Mouse (Mus musculus): Measurements from ENCODE around the gene Rere. TPM values are rescaled to one million over a fixed set of nuclear protein-coding genes. Genes with fewer than 3 reads are reported as not detected.

Rere gene
- total and polyA plus RNA-seq, 3 experiments: 3.1 to 36.5 (median 8.7) TPM

- Histone ChIP-seq H3K4me1 (ENCODE audit: control insufficient read depth in 1 of 2, insufficient read depth in 2 of 2) (peaks cover 0 to 23% of the 10 kb centered on the region in 2 experiments; a peak in 2 of 4 replicates), H3K4me2 (ENCODE audit: insufficient read depth, low read depth, poor library complexity, severe bottlenecking) (no peak overlapping the region), H3K4me3 (replicated peaks in 1 of 3; ENCODE audit: low read depth in 2 of 3, low read length in 2 of 3, poor library complexity in 1 of 3) (no peak overlapping the region), H3K27me3 (replicated peaks) (no peaks in the 10 kb centered on the region), H3K36me3 (replicated peaks in 1 of 2; ENCODE audit: control insufficient read depth in 1 of 2, insufficient read depth in 1 of 2, low read length in 1 of 2) (peaks cover 2 to 14% of the 10 kb centered on the region in 2 experiments), H3K9me3 (replicated peaks; ENCODE audit: low read length) (no peaks in the 10 kb centered on the region), H3K79me2 (replicated peaks; ENCODE audit: control insufficient read depth, extremely low read depth, insufficient read depth, poor library complexity, severe bottlenecking) (peaks cover 6% of the 10 kb centered on the region; the same call in 1 of the 2 replicates), H3K9ac (ENCODE audit: insufficient read depth, low read depth) (no peak overlapping the region), H3K27ac (ENCODE audit: insufficient read depth, low read depth) (no peak overlapping the region)
- DNase-seq (ENCODE audit: extremely low read depth): no peak
- dilution Hi-C loops (cut with MboI; ENCODE audit: extremely low pct_ligation_motif_present, extremely low pct_unique_long_range_greater_than_20kb, low sequenced_read_pairs): no loop called here
- in situ Hi-C loops (cut with MboI; ENCODE audit: low pct_ligation_motif_present, low pct_unique_long_range_greater_than_20kb, low sequenced_read_pairs): no loop called here
- no peak for TF ChIP-seq MEF2A (IDR thresholded peaks at IDR 0.05; ENCODE audit: borderline replicate concordance, low read depth, low read length)
- TF ChIP-seq MAFK (IDR thresholded peaks at IDR 0.05; ENCODE audit: insufficient replicate concordance, low read length): no peak
- no peak for TF ChIP-seq BHLHE40 (IDR thresholded peaks at IDR 0.05; ENCODE audit: low read depth, low read length)
- no peak for TF ChIP-seq IRF4 (IDR thresholded peaks at IDR 0.05; ENCODE audit: low read depth, low read length)
- no peak for TF ChIP-seq SIN3A (IDR thresholded peaks at IDR 0.05; ENCODE audit: low read length)
- TF ChIP-seq NRF1 (IDR thresholded peaks at IDR 0.05; ENCODE audit: low read depth, low read length): no peak
- no peak for TF ChIP-seq GABPA (IDR thresholded peaks at IDR 0.05; ENCODE audit: insufficient replicate concordance, low read depth, low read length)
- no peak for TF ChIP-seq POLR2A (IDR thresholded peaks at IDR 0.05; ENCODE audit: low read depth, low read length)
- TF ChIP-seq CTCF (conservative IDR thresholded peaks at IDR 0.05 in 1 of 2, IDR thresholded peaks at IDR 0.05 in 1 of 2; ENCODE audit: low read depth in 2 of 2, low read length in 2 of 2): no peak
- TF ChIP-seq TBP (conservative IDR thresholded peaks at IDR 0.05; ENCODE audit: low read depth, low read length): no peak
These were observed 25.8 kb downstream of the Rere start for GRCm38 (mm10) chr4:150307226-150307625.

GRCm38 (mm10) chr4:150311431-150311830 is 30.0 kb downstream of the Rere start:
- Histone ChIP-seq H3K36me3 (replicated peaks in 1 of 2; ENCODE audit: control insufficient read depth in 1 of 2, insufficient read depth in 1 of 2, low read length in 1 of 2) (peaks cover 2 to 14% of the 10 kb centered on the region in 2 experiments), H3K9ac (ENCODE audit: insufficient read depth, low read depth) (no peak overlapping the region), H3K4me1 (ENCODE audit: control insufficient read depth in 1 of 2, insufficient read depth in 2 of 2) (peaks cover 0 to 23% of the 10 kb centered on the region in 2 experiments; a peak in 2 of 4 replicates), H3K4me2 (ENCODE audit: insufficient read depth, low read depth, poor library complexity, severe bottlenecking) (no peak overlapping the region), H3K27me3 (replicated peaks) (no peaks in the 10 kb centered on the region), H3K79me2 (replicated peaks; ENCODE audit: control insufficient read depth, extremely low read depth, insufficient read depth, poor library complexity, severe bottlenecking) (0 out of 2 replicates have a peak, but pooled peaks cover 4% of the 10 kb centered on the region), H3K4me3 (replicated peaks in 1 of 3; ENCODE audit: low read depth in 2 of 3, low read length in 2 of 3, poor library complexity in 1 of 3) (no peak overlapping the region), H3K27ac (ENCODE audit: insufficient read depth, low read depth) (no peak overlapping the region), H3K9me3 (replicated peaks; ENCODE audit: low read length) (no peaks in the 10 kb centered on the region)
- DNase-seq (ENCODE audit: extremely low read depth): no peak
- dilution Hi-C loops (cut with MboI; ENCODE audit: extremely low pct_ligation_motif_present, extremely low pct_unique_long_range_greater_than_20kb, low sequenced_read_pairs) (no loop called here), in situ Hi-C loops (cut with MboI; ENCODE audit: low pct_ligation_motif_present, low pct_unique_long_range_greater_than_20kb, low sequenced_read_pairs) (no loop called here)
- TF ChIP-seq CHD1 (IDR thresholded peaks at IDR 0.05; ENCODE audit: low read depth, low read length) (no peak), BHLHE40 (IDR thresholded peaks at IDR 0.05; ENCODE audit: low read depth, low read length) (no peak)

GRCm38 (mm10) chr4:150312646-150313045 is 31.2 kb downstream of the Rere start:
- DNase-seq (ENCODE audit: extremely low read depth): no peak
- TF ChIP-seq UBTF (IDR thresholded peaks at IDR 0.05; ENCODE audit: low read depth, low read length) (no peak), MAFK (IDR thresholded peaks at IDR 0.05; ENCODE audit: insufficient replicate concordance, low read length) (no peak), EP300 (IDR thresholded peaks at IDR 0.05; ENCODE audit: low read length) (no peak), MYC (IDR thresholded peaks at IDR 0.05; ENCODE audit: low read depth, low read length) (no peak), POLR2AphosphoS2 (IDR thresholded peaks at IDR 0.05; ENCODE audit: low read depth, low read length) (no peak), ZNF384 (IDR thresholded peaks at IDR 0.05; ENCODE audit: low read depth, low read length) (no peak), E2F4 (IDR thresholded peaks at IDR 0.05; ENCODE audit: insufficient replicate concordance, low read depth, low read length) (no peak), MAX (IDR thresholded peaks at IDR 0.05; ENCODE audit: low read length) (no peak), NELFE (IDR thresholded peaks at IDR 0.05; ENCODE audit: low read depth, low read length) (no peak), ZC3H11A (IDR thresholded peaks at IDR 0.05; ENCODE audit: low read depth, low read length) (no peak), IRF4 (IDR thresholded peaks at IDR 0.05; ENCODE audit: low read depth, low read length) (no peak), NRF1 (IDR thresholded peaks at IDR 0.05; ENCODE audit: low read depth, low read length) (no peak), JUN (IDR thresholded peaks at IDR 0.05; ENCODE audit: insufficient read depth, low read depth, low read length) (no peak), TCF12 (IDR thresholded peaks at IDR 0.05; ENCODE audit: low read depth, low read length) (no peak), ELF1 (IDR thresholded peaks at IDR 0.05; ENCODE audit: low read depth, low read length) (no peak), KAT2A (IDR thresholded peaks at IDR 0.05; ENCODE audit: insufficient replicate concordance, low read length) (no peak), JUND (conservative IDR thresholded peaks at IDR 0.05; ENCODE audit: low read depth, low read length) (no peak)
- Histone ChIP-seq H3K9ac (ENCODE audit: insufficient read depth, low read depth) (no peak overlapping the region), H3K27me3 (replicated peaks) (no peaks in the 10 kb centered on the region), H3K36me3 (replicated peaks in 1 of 2; ENCODE audit: control insufficient read depth in 1 of 2, insufficient read depth in 1 of 2, low read length in 1 of 2) (peaks cover under 1 to 13% of the 10 kb centered on the region in 2 experiments), H3K9me3 (replicated peaks; ENCODE audit: low read length) (no peaks in the 10 kb centered on the region), H3K27ac (ENCODE audit: insufficient read depth, low read depth) (no peak overlapping the region), H3K4me1 (ENCODE audit: control insufficient read depth in 1 of 2, insufficient read depth in 2 of 2) (peaks cover 0 to 24% of the 10 kb centered on the region in 2 experiments; a peak in 2 of 4 replicates), H3K79me2 (replicated peaks; ENCODE audit: control insufficient read depth, extremely low read depth, insufficient read depth, poor library complexity, severe bottlenecking) (0 out of 2 replicates have a peak, but pooled peaks cover 6% of the 10 kb centered on the region), H3K4me2 (ENCODE audit: insufficient read depth, low read depth, poor library complexity, severe bottlenecking) (no peak overlapping the region), H3K4me3 (replicated peaks in 1 of 3; ENCODE audit: low read depth in 2 of 3, low read length in 2 of 3, poor library complexity in 1 of 3) (no peak overlapping the region)
- dilution Hi-C loops (cut with MboI; ENCODE audit: extremely low pct_ligation_motif_present, extremely low pct_unique_long_range_greater_than_20kb, low sequenced_read_pairs): no loop called here
- in situ Hi-C loops (cut with MboI; ENCODE audit: low pct_ligation_motif_present, low pct_unique_long_range_greater_than_20kb, low sequenced_read_pairs): no loop called here

Measured in CH12.LX (cell line).